Mouse (Mus musculus) adipocyte (in vitro differentiated cells): Measurements from ENCODE around the gene Apoc4.

Experiments
- DNase-seq: peaks from one replicate; pipeline ENCODE4 v3.0.0-alpha.2; 2016; ENCODE audit warnings: low spot score

Apoc4 gene

DNA sequence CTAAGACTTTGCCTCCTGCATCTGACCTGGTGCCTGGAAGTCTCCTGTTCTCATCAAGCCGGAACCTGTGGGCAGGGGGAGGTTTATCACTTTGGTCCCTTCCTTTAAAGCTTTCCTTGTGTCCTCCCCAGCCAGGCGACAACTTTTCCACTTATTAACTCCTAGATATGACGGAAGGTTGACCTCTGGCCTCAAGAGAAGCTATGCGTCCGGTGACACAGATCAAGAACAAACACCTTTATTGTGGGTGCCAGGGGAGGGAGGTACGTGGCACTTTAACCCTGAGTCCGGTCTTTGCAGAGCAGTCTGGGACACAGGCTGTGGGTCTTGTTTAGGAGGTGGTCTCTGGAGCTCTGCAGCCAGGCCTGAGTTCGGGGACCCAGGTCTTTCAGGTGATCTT, 3.4 kb downstream of the Apoc4 start, which contains the start of gene Apoc2:
Gene Apoc2 (minus strand): TSS at position 70 of the 400 bp plus-strand sequence.
- no peak for DNase-seq

DNA sequence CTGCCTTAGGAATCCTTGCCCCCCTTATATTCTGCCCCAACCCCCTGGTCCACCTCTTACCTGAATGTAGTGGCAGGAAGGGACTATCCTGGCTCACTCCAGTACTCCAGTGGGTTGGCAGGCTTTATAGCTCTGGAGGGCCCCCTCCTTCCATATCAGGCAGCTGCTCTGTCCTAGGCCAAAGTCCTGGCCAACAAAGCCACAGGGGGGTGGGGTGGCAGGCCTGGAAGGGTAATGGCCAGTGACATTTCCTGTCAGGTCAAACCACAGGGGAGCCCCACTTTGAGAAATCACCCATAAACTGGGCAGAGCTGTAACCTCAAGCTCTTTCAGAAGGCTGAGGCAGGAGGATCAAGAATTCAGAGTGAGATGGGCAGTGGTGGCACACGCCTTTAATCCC, 4.6 kb downstream of the Apoc4 start:
- DNase-seq, result no peak

DNA sequence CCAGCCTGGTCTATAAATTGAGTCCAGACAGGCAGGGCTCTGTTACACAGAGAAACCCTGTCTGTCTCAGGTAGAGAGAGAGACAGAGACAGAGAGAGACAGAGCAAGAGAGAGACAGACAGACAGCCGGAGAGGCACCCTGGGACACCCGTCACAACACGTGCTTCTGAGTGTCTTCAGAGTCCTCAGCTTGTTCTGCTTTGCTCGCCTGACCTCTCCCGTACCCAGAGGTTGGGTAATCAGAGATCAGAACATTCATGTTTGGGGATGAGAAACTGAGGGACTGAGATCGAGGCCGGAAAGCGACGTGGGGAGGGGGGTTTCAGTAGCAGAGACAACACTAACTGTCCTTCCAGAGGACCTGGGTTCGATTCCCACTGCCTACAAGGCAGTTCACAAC, 5.5 kb downstream of the Apoc4 start:
- peak; percentile 43 for DNase-seq

DNA sequence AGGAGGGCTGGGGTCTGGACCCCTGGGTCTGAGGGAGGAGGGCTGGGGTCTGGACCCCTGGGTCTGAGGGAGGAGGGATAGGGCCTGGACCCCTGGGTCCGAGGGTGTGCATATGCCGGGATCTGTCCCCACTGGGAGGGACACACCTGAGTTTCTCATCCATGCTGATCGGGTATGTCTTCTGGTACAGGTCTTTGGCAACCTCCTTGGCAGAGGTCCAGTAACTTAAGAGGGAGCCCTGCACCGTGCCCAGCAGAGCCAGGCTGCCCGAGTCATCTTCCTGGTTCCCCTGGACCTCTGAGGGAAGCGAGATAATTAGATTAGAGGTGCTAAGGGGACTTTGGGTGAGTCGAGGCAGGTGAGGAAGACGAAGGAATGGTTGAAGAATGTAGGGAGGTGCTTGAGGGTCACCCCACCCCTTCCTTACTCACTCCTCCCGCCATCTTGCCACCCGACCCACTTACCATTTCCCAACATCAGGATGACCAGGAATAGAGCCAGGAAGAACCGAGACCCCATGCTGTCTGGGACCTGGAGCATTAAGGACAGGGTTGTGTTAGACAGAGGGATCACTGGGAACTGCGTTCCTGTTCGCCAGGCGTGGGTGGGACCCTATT, 8.1 kb downstream of the Apoc4 start:
- DNase-seq, result no peak

DNA sequence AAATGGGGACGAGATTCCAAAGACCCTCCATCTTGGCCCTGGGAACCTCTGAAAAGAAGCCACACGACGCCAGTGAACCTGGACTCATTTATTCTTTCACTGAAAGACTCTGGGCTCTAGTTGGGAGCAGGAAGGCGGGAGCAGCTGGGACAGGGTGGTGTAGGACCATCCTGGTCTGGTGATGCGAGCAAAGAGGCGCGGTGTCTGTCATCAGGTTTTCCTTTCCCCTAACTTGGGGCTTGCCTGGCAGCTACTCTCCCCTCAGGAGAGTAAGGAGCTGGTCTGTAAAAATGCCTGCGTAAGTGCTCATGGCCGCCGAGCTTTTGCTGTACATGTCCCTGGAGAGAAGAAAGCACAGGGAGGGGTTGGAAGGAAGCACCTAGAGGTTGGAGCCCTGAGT, 9.8 kb downstream of the Apoc4 start:
- no peak for DNase-seq

DNA sequence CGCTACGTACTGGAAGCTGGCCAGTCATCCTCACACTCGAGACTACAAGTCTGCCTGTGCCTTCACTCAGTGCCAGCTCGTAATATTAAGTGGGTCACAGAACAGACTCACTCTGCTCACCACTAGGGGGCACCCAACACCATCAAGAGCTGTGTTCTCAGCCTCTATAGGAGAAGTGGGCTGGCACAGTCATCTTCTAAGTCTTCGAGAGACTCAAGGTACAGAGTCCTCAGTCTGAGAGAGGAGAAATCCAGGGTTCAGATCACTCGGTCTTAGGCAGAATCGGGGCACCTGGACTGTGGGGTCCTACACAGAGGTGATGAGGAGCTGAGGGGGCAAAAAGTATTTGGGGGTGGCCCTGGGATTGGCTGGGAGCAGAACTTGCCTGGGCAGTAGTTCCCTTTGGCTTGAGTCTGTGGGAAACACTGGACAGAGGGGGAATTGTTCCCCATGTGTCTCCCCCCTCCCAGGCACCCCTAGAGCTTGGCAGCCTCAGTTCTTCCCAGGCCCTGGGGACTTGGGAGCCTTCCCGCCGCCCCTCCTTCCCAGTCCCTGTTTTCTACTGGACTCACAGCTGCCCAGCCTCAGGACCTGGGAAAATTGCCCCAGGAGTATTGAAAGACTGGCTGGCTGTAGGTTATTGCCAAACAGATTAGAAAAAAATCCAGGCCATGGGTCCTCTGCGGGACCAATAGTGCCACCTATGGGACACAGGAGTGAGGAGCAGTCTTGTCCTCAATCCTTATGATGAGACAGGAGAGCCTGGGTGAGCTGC, 12.1 kb downstream of the Apoc4 start:
- peak; percentile 97 for DNase-seq

DNA sequence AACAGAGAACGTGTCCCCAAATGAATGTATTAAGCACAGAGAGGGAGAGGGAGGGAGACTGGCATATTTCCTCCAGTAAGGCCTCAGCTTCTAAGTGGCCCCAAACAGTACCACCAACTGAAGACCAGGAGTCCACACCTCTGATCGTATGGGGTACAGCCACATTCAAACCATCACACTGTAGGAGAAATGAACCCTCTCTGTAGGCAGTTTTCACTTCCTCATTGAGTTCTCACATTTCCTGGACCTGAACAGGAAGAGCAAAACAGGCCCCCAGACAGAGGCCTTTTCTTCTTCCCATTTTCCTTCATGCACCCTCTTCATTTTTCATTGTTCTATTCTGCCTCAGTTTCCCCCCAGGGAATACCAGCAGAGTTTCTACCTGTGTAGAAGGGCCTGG, 13.8 kb downstream of the Apoc4 start:
- DNase-seq, result no peak

DNA sequence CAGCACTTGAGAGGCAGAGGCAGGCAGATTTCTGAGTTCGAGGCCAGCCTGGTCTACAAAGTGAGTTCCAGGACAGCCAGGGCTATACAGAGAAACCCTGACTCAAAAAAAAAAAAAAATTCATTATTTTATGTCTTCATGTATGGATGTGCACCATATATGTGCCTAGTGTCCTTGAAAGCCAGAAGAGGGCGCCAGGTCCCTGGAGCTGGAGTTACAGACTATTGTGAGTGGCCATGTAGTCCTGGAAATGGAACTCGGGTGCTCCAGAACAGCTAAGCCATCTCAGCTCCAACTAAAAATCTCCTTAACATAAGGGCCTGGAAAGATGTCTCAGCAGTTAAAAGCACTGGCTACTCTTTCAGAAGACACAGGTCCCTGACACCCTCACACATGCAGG, 14.5 kb downstream of the Apoc4 start:
- peak; percentile 14 for DNase-seq

DNA sequence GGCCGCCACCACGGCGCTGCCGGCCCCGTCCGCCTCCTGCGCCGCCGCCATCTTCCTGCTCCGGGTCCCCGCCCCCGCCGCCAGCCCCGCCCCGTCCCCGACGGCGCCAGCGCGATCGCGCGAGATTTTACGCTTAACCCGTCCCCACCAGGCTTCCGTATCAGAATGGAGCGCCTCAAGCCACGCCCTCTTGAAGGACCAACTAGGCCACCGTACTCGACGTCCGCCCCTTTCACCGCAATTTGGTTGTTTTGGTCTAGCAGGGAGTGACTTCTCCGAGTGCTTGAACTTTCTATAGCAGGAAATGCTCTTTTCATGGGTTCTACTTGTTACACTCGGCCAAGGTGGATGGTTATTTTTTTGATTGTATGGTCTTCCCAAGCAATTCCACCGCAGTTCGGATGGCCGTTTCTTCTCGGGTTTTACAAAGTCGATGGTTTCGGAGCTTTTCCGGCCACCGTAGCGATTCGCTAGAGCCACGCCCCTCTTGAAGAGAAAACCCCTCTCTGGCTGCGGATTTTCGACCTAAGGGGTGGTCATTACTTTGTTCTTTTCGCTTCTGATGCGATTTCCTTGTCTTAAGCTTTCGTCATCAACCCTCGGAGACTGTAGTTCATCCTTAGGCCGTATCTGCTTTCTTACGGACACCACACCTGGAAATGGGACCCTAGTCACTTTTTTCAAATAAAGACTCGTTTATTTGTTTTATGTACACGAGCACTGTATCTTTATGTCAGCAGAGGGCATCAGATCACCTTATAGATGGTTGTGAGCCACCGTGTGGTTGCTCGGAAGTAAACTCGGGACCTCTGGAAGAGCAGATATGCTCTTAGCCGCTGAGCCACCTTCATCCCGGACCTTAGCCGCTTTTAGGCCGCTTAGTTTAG, 16.1 kb downstream of the Apoc4 start, which contains the start of gene Clptm1:
Gene Clptm1 (minus strand): TSS at position 79 of the 887 bp plus-strand sequence.
- DNase-seq, result peak; percentile 96

DNA sequence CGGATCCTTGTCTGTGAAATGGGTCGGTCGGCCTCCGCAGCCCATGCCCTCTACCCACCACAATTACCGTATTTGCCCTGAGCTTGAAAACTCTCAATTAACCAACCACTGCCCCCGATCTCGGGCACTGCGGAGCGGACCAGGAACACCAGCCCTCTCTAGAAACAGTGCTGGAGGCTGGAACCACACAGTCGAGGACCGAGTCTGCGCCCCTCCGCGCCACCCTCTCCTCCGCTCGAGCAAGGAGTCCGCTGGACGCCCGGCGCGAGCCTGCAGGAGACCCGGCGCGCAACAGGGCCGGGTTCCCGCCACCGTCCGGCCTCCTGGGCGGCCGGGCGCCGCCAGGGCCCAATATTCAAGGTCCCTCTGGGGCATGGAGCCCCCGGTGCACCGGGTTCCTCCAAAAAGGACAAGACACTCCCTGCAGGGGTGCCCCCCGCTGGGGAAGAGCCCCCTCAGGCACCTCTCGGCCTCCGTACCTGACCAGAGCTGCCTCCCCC, 16.8 kb downstream of the Apoc4 start:
- no peak for DNase-seq

DNA sequence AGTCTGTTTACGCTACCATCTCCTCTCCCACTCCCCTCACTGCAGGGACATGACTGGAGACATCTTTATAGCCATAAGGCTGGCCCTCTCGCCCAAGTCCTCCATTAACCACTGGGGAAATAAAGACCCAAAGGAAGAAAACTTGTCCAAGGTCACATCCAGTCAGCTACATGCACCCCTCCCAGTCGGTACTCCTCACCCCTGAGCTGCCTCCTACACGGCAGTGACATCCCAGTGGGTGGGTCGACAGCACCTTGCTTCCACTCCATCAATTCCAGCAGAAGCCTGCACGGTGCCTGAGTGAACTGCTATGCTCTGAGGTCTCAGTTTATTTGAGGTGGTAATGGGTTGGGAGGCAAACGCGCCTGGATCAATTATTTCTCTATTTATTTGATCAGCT, 17.3 kb downstream of the Apoc4 start:
- DNase-seq, result no peak

DNA sequence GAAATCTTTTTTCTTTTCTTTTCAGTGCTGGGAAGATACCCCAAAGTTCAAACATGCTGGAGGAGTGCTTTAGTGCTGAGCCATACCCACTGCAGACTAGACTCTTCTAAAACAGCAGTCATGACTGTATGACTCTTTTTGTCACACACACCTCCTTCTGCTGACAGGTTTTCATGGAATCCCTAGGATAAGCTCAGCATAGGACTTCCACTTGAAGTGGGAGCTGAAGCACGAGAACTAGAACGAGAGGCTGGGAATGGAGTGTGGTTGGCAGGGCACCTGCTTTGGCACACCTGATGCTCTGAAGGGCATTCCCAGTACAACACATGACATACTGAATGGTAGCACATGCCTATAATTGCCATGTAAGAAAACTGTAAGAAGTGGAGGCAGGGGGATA, 28.7 kb downstream of the Apoc4 start:
- no peak for DNase-seq

DNA sequence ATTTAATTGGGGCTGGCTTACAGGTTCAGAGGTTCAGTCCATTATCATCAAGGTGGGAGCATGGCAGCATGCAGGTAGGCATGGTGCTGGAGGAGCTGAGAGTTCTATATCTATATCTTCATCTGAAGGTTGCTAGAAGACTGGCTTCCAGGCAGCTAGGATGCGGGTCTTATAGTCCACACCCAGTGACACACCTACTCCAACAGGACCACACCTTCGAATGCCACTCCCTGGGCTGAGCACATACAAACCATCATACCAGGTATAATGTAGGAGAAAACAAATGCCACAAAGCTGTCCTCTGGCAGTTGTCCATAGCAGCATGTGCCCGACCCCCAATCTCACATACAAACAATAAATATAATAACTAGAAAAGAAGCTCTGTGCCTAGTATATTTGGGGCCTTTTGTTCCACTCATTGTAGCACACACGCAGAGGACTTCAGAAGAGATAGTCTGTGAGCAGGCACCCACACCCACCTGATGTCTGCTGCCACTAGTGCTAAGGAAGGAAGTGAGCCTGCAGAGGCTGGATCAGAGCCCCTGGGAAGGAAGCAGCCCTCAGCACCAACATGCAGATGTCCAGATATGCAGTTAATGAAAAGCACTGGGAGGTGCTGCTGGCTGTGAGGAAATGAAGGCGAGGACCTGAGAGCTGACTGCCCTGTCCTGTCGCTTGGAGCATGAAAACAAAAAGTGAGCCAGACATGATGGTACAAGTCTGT, 30.1 kb downstream of the Apoc4 start:
- DNase-seq, result no peak

DNA sequence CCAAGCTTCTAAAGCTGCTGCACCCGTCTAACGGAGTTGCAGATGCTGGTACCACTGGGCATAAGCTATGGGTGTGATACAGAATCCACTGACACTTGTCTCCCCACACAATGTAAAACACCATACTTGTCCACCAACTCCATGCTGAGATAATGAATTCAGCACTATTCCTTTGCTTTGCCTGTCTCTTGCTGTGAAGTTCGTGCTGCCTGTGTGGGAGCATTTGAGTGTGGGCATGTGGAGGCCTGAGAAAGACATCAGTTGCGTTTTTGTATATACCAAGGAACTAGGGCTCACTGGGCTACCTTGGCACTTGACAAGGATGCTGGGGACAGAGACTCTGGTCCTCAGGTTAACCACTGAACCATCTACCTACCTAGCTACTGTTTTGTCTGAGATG, 40.1 kb downstream of the Apoc4 start:
- no peak for DNase-seq

DNA sequence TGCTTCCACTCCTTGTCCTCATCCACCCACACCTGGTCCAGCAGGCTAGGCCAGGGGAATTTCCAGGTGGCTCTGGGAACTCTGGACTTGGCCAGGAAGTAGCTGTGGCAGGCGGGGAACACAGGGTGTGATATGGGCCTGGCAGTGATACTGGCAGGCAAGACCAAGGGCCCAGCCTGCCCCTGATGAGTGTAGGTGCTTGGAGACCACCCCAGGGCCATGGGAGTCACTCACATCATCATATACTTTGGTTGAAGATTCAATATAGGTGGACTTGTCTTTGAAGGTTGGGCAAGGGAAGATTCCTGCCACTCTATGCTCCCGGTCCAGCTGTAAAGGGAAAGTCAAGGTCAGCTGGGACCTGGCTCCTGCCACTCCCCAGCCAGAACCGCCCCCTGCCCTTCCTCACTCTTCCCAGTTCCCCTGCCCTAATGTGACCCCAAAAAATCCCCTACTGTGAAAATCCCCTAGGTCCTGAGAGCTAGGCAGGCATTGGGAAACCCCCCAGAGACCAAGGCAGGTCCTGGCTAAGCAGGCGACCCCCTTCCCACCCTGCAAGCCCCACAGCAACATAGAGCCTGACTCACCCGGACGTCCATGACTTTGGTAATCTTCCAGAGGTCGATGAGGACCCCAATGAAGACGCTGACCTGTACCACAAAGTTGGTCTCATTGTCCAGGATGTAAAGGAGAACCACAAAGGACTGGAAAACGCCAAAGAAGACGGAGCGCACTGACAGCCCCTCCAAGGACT, 46.0 kb downstream of the Apoc4 start:
- no peak for DNase-seq

DNA sequence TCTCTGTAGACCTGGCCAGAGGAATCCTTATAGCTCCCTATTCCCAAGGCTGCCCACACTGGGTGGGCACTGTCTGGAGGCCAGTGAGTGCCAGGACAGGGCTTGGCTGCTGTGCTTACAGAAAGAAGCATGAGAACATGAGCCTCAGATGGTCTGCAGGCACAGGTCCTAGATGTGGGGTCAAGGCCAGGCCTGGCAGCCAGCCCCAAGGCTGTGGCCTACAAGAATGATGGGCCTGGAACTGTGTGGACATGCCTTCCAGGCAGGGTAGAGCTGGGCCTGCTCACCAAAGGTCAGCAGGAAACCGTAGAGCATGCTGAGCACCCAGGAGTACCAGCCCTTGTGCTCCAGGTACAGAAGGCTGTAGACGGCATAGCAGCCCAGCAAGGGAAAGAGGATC, 46.7 kb downstream of the Apoc4 start:
- no peak for DNase-seq

DNA sequence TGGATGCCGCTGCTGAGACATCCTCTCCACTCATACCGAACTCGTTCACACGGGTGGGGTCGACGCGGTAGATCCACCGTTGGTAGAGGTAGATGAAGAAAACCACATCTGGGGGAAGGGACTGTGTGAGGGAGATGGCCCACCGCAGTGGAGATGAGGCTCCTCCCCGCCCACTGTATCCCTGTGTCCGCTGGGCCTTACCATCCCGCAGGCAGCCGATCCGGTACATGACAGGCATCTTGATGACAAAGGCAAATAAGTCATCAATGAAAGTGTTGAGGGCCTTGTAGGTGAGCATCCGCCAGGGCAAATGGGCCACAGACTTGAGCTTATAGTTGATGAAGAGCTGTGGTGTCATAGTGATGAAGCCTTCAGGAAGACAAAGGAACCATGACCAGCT, 47.4 kb downstream of the Apoc4 start:
- no peak for DNase-seq

DNA sequence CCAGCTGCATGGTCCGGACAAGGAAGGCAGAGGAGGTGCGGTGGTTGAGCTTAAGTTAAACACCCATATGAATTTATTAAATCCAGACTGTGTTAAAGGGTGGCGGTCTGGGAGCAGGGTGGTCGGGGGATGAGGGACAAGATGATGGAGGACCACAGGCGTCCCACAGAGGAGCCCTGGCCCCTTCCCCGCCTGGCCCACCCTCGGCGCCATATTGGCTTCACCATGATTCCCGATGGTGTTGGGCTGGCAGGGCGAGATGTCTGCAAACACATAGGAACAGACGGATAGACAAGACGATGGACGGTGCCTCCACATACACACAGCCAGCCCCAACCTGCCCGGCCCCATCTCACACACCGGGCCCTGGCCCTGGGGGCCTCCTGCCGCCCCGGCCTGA, 48.1 kb downstream of the Apoc4 start:
- DNase-seq, result no peak

DNA sequence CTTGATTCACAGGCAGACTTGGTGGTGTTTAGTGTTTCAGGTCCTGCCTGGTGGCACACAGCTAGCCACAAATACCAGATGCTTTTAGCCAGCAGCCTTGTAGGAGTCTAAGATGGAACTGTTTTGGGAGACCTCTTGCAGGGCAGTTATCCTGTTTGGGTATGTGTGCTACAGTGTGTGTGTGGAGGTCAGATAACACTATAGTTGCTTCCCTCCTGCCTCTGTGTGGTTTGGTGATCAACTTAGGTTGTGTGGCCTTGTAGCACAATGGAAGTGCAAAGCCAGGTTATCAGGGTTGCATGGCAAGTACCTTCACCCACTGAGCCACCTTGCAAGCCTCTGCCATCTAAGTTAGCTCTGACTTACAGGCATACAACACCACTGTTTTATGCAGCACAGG, 48.6 kb downstream of the Apoc4 start:
- DNase-seq, result no peak

DNA sequence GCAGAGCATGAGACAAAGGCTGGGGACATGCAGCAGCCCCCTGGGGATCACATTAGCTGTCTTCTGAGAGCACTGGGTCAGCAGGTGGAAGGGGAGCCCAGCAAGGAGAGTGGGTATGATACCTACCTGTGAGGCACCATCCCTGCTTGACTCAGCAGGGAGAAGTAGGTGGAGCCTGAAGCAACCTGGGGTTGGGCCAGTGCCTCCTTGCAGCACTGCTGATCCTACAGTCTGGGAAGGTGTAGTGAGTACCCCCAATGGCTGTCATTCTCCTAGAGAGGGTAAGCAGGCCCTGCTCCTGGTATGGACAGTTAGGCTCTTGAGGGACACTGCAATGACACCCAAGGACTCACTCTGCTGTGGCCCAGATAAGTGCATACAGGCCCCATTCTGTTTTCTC, 49.0 kb downstream of the Apoc4 start:
- DNase-seq, result no peak

DNA sequence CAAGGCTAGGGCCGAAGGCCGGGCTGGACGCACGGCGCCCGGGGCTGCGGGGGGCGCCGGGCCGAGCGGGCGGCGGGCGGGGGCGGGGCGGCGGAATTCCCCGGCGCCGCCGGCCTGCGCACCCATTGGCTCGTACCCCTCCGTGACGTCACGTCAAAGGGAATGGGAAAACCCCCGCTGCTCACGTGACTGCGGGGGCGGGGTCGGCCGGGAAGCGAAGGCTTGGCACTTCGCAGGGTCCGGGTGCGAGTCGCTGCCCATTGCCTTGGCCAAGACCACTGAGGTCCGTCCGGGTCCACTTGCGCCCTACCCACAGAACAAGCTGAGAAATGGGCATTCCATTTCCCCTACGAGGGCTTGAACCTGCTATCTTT, 51.9 kb downstream of the Apoc4 start, which contains the start of gene Relb:
Gene Relb (minus strand): TSS at position 78 of the 374 bp plus-strand sequence.
- DNase-seq, result peak; percentile 84
